Mouse (Mus musculus) olfactory bulb, adult 2 months (tissue): Measurements from ENCODE around the gene Wbp4.

Source experiments
- CTCF ChIP-seq: fragments of 200-500 bp; IDR thresholded peaks from 2 replicates; pipeline ENCODE4 v1.5.1; 2012; ENCODE audit warnings: low read depth, mild to moderate bottlenecking, low read length, moderate library complexity; ENCODE audit not compliant: insufficient read depth
- POLR2A ChIP-seq: fragments of 200-500 bp; IDR thresholded peaks from 2 replicates; pipeline ENCODE4 v1.6.1; 2012; ENCODE audit warnings: mild to moderate bottlenecking, low read depth, low read length, moderate library complexity; ENCODE audit not compliant: insufficient read depth

DNA sequence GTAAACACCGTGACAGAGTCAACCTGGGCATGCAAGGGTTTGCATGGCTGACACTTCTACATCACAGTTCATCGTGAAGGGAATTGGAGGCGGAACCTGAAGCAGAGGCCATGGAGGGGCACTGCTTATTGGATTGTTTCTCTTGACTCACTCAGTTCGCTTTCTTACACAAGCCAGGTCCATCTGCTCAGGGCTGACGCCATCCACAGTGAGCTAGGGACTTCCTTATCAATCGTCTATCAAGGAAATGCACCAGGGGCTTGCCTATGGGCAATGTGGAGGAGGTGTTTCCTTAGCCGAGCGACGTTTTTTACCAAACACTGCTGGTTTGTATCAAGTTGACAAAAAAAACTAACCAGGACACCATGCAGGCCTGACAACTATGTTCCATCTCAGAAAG, 18.0 kb upstream of the Wbp4 start:
- TF ChIP-seq CTCF (no peak), POLR2A (no peak)
